Mouse (Mus musculus) layer of hippocampus, postnatal 36 days (tissue): ENCODE measurements around the gene Zbtb4. TPM values are rescaled to one million over a fixed set of nuclear protein-coding genes. Genes with fewer than 3 reads are reported as not detected.

Experiments
- DNase-seq, 2 experiments: peaks; one replicate each; pipeline ENCODE4 v3.0.0; 2022
- total RNA-seq, 2 experiments: library from RNA; stranded (reverse); gene quantifications; 2 replicates each; pipeline ENCODE4 v1.2.3; 2021

Gene Zbtb4
- total RNA-seq, 2 experiments from 2014 or later: 116 to 126 TPM

- no peak for DNase-seq
Measured at GRCm38 (mm10) chr11:69801379-69801977, 35.8 kb downstream of the Zbtb4 start, which contains the start of gene Fgf11. TSS of gene Fgf11 (minus strand) at chr11:69801857.

- peak; percentile 85 to 86 for DNase-seq
Measured at GRCm38 (mm10) chr11:69802648-69803105, 37.0 kb downstream of the Zbtb4 start.

GRCm38 (mm10) chr11:69803328-69803727, 37.6 kb downstream of the Zbtb4 start:
- no peak for DNase-seq

GRCm38 (mm10) chr11:69803786-69804651, 38.3 kb downstream of the Zbtb4 start:
- DNase-seq: peak; percentile 58 to 70

GRCm38 (mm10) chr11:69804652-69804940, 38.9 kb downstream of the Zbtb4 start:
- DNase-seq: no peak

GRCm38 (mm10) chr11:69804972-69805909, 39.5 kb downstream of the Zbtb4 start, which contains the start of gene Tmem102:
TSS of gene Tmem102 (minus strand) at chr11:69805624.
- no peak for DNase-seq

- DNase-seq: no peak
Measured at GRCm38 (mm10) chr11:69806378-69806777, 40.7 kb downstream of the Zbtb4 start.

- DNase-seq: no peak
Measured at GRCm38 (mm10) chr11:69807641-69808040, 41.9 kb downstream of the Zbtb4 start.

- no peak for DNase-seq
Measured at GRCm38 (mm10) chr11:69810280-69810679, 44.6 kb downstream of the Zbtb4 start.

- DNase-seq: no peak
Measured at GRCm38 (mm10) chr11:69815155-69815554, 49.4 kb downstream of the Zbtb4 start, which contains the start of gene Gm39566. TSS of gene Gm39566 (minus strand) at chr11:69815298.

GRCm38 (mm10) chr11:69816520-69816919, 50.8 kb downstream of the Zbtb4 start:
- DNase-seq: no peak

GRCm38 (mm10) chr11:69818365-69818764, 52.7 kb downstream of the Zbtb4 start, which contains the start of gene Spem2:
TSS of gene Spem2 (minus strand) at chr11:69818465.
- DNase-seq: no peak

- no peak for DNase-seq
Measured at GRCm38 (mm10) chr11:69818871-69819270, 53.2 kb downstream of the Zbtb4 start.

- no peak for DNase-seq
Measured at GRCm38 (mm10) chr11:69822080-69822479, 56.4 kb downstream of the Zbtb4 start, which contains the start of gene Spem1. TSS of gene Spem1 (minus strand) at chr11:69822180.

- no peak for DNase-seq
Measured at GRCm38 (mm10) chr11:69823456-69823855, 57.7 kb downstream of the Zbtb4 start.

GRCm38 (mm10) chr11:69828832-69829231, 63.1 kb downstream of the Zbtb4 start:
- DNase-seq: no peak

GRCm38 (mm10) chr11:69833554-69833953, 67.8 kb downstream of the Zbtb4 start:
- DNase-seq: no peak

Other genes with a start within 250 kb of the Zbtb4 start
- 1 to 10 TPM; 5.4 to 5.9 TPM for gene Dnah2, start 216.8 kb upstream of the Zbtb4 start, total RNA-seq
- gene Efnb3, start 205.7 kb upstream of the Zbtb4 start, total RNA-seq: 100 to 1,000 TPM; 120 to 121 TPM
- gene Wrap53, start 185.7 kb upstream of the Zbtb4 start, total RNA-seq: 10 to 100 TPM; 11.8 to 14.3 TPM
- gene Trp53, start 185.6 kb upstream of the Zbtb4 start, total RNA-seq: 10 to 100 TPM; 25.4 to 27.4 TPM
- gene Atp1b2, start 160.0 kb upstream of the Zbtb4 start, total RNA-seq: 100 to 1,000 TPM; 400 to 418 TPM
- gene Shbg, start 148.0 kb upstream of the Zbtb4 start, total RNA-seq: not detected
- gene Sat2, start 143.9 kb upstream of the Zbtb4 start, total RNA-seq: 10 to 100 TPM; 11.7 to 13.7 TPM
- gene Fxr2, start 132.9 kb upstream of the Zbtb4 start, total RNA-seq: 100 to 1,000 TPM; 147 to 153 TPM
- not detected for gene Sox15, start 110.6 kb upstream of the Zbtb4 start, total RNA-seq
- gene Mpdu1, start 103.3 kb upstream of the Zbtb4 start, total RNA-seq: 10 to 100 TPM; 55.0 to 58.8 TPM
- gene Cd68, start 99.8 kb upstream of the Zbtb4 start, total RNA-seq: 10 to 100 TPM; 11.9 to 13.5 TPM
- gene Eif4a1, start 93.5 kb upstream of the Zbtb4 start, total RNA-seq: 100 to 1,000 TPM; 352 to 354 TPM
- 100 to 1,000 TPM; 101 to 122 TPM for gene Senp3, start 83.8 kb upstream of the Zbtb4 start, total RNA-seq
- gene Tnfsf13, start 80.1 kb upstream of the Zbtb4 start, total RNA-seq: 1 to 10 TPM; 2.1 to 3.1 TPM
- 1 to 10 TPM; 8.2 to 8.8 TPM for gene Tnfsf12, start 70.1 kb upstream of the Zbtb4 start, total RNA-seq
- 1 to 10 TPM in 1 of 2 experiments, under 1 TPM in 1; 0.90 to 1.2 TPM for gene Tnfsfm13, start 69.8 kb upstream of the Zbtb4 start, total RNA-seq
- gene Polr2a, start 7.3 kb upstream of the Zbtb4 start, total RNA-seq: 10 to 100 TPM; 61.2 to 61.3 TPM
- not detected for gene Slc35g3, start 3.9 kb upstream of the Zbtb4 start, total RNA-seq
- 1 to 10 TPM in 1 of 2 experiments, under 1 TPM in 1; 0.72 to 1.3 TPM for gene Chrnb1, start 30.0 kb downstream of the Zbtb4 start, total RNA-seq
- 10 to 100 TPM; 29.2 to 31.6 TPM for gene Fgf11, start 35.9 kb downstream of the Zbtb4 start, total RNA-seq
- gene Tmem102, start 39.7 kb downstream of the Zbtb4 start, total RNA-seq: under 1 TPM in 1 of 2 experiments, not detected in 1; 0.17 TPM
- not detected for gene Gm39566, start 49.4 kb downstream of the Zbtb4 start, total RNA-seq
- gene Spem2, start 52.6 kb downstream of the Zbtb4 start, total RNA-seq: not detected
- under 1 TPM; 0.57 to 0.63 TPM for gene Spem1, start 56.3 kb downstream of the Zbtb4 start, total RNA-seq
- 100 to 1,000 TPM; 192 to 206 TPM for gene Nlgn2, start 71.9 kb downstream of the Zbtb4 start, total RNA-seq
- gene Tmem256, start 72.6 kb downstream of the Zbtb4 start, total RNA-seq: 100 to 1,000 TPM; 109 to 128 TPM
- gene Plscr3, start 80.5 kb downstream of the Zbtb4 start, total RNA-seq: 10 to 100 TPM; 16.3 to 16.6 TPM
- under 1 TPM in 1 of 2 experiments, not detected in 1; 0.18 TPM for gene Tnk1, start 92.8 kb downstream of the Zbtb4 start, total RNA-seq
- gene Tmem95, start 112.1 kb downstream of the Zbtb4 start, total RNA-seq: not detected
- gene Kctd11, start 115.5 kb downstream of the Zbtb4 start, total RNA-seq: 1 to 10 TPM; 1.1 TPM
- not detected for gene Acap1, start 129.6 kb downstream of the Zbtb4 start, total RNA-seq
- gene 2810408A11Rik, start 135.1 kb downstream of the Zbtb4 start, total RNA-seq: under 1 TPM; 0.46 to 0.95 TPM
- gene Neurl4, start 135.2 kb downstream of the Zbtb4 start, total RNA-seq: 100 to 1,000 TPM; 117 to 118 TPM
- 10 to 100 TPM; 31.9 to 38.2 TPM for gene Gps2, start 148.0 kb downstream of the Zbtb4 start, total RNA-seq
- gene Eif5a, start 156.0 kb downstream of the Zbtb4 start, total RNA-seq: 100 to 1,000 TPM; 416 to 445 TPM
- gene Ybx2, start 169.9 kb downstream of the Zbtb4 start, total RNA-seq: 10 to 100 TPM; 10.9 to 11.1 TPM
- gene Slc2a4, start 182.3 kb downstream of the Zbtb4 start, total RNA-seq: 1 to 10 TPM; 1.8 TPM
- not detected for gene Cldn7, start 198.9 kb downstream of the Zbtb4 start, total RNA-seq
- 100 to 1,000 TPM; 113 to 116 TPM for gene Ctdnep1, start 215.2 kb downstream of the Zbtb4 start, total RNA-seq
- gene Elp5, start 216.6 kb downstream of the Zbtb4 start, total RNA-seq: 10 to 100 TPM; 77.5 to 78.4 TPM
- gene Gabarap, start 225.2 kb downstream of the Zbtb4 start, total RNA-seq: 100 to 1,000 TPM; 232 to 236 TPM
- gene Phf23, start 229.9 kb downstream of the Zbtb4 start, total RNA-seq: 10 to 100 TPM; 45.4 to 47.4 TPM
- gene Dvl2, start 234.7 kb downstream of the Zbtb4 start, total RNA-seq: 10 to 100 TPM; 36.8 to 41.7 TPM
- 10 to 100 TPM; 54.9 to 58.6 TPM for gene Acadvl, start 249.5 kb downstream of the Zbtb4 start, total RNA-seq